Mouse (Mus musculus) kidney, embryonic 15.5 days (tissue): ENCODE results near the gene Hsd17b10. TPM values are rescaled to one million over a fixed set of nuclear protein-coding genes. Genes with fewer than 3 reads are reported as not detected.

Experiments
- ATAC-seq: fragments of 200-750 bp; cut with Nextera tagmentation; replicated peaks from 2 replicates; pipeline ENCODE4 v1.8.0; 2017; ENCODE audit warnings: moderate TSS enrichment; ENCODE audit not compliant: low FRiP score
- H3K27ac ChIP-seq: fragments of 300-500 bp; sonication (generic); 2 replicates; pipeline ENCODE4 v1.5.1; 2015; ENCODE audit warnings: mild to moderate bottlenecking, inconsistent platforms
- H3K27me3 ChIP-seq: fragments of 300-500 bp; sonication (generic); 2 replicates; pipeline ENCODE4 v1.6.1; 2015; ENCODE audit warnings: inconsistent platforms
- H3K36me3 ChIP-seq: fragments of 300-500 bp; sonication (generic); 2 replicates; pipeline ENCODE4 v1.6.1; 2015; ENCODE audit warnings: inconsistent platforms
- H3K4me1 ChIP-seq: fragments of 300-500 bp; sonication (generic); 2 replicates; pipeline ENCODE4 v1.6.1; 2015; ENCODE audit warnings: inconsistent platforms
- H3K4me2 ChIP-seq: fragments of 300-500 bp; sonication (generic); 2 replicates; pipeline ENCODE4 v1.6.1; 2015; ENCODE audit warnings: moderate library complexity, mild to moderate bottlenecking, inconsistent platforms
- H3K4me3 ChIP-seq: fragments of 300-500 bp; sonication (generic); replicated peaks from 2 replicates; pipeline ENCODE4 v1.5.1; 2015; ENCODE audit warnings: mild to moderate bottlenecking, inconsistent platforms
- H3K9ac ChIP-seq: fragments of 300-500 bp; sonication (generic); 2 replicates; pipeline ENCODE4 v1.6.1; 2015; ENCODE audit warnings: mild to moderate bottlenecking, inconsistent platforms
- H3K9me3 ChIP-seq: fragments of 300-500 bp; sonication (generic); replicated peaks from 2 replicates; pipeline ENCODE4 v1.6.1; 2016; ENCODE audit warnings: inconsistent platforms
- WGBS: fragments of 180-500 bp; shearing (Covaris S2); methylation state at CpG from one replicate; pipeline ENCODE4 v1.1.7; 2015; ENCODE audit warnings: mixed read lengths; 5-methylcytosine and 5-hydroxymethylcytosine counted together
- polyA plus RNA-seq: library from polyadenylated mRNA; unstranded; fragments of >200 nt; fragmentation: Nextera tagmentation; extraction: Ambion mirVana; gene quantifications from 2 replicates; pipeline ENCODE4 v1.2.1, GENCODE M21; 2015

Hsd17b10 gene
- polyA plus RNA-seq, 1 experiment from 2014 or later, result 226 TPM

GRCm38 (mm10) chrX:152052546-152052945 is 50.9 kb downstream of the Hsd17b10 start:
- no peak overlapping the region for H3K9ac ChIP-seq
- ATAC-seq, result no peak
- no peaks in the 10 kb centered on the region for H3K4me1 ChIP-seq
- H3K27ac ChIP-seq, result no peak overlapping the region
- WGBS, result 70% methylated on average over 3 of the region's 3 CpGs
- H3K36me3 ChIP-seq, result peaks cover 34% of the 10 kb centered on the region
- H3K4me3 ChIP-seq, result no peak overlapping the region
- no peak overlapping the region for H3K4me2 ChIP-seq
- peaks cover 55% of the 10 kb centered on the region for H3K27me3 ChIP-seq
- H3K9me3 ChIP-seq, result no peaks in the 10 kb centered on the region

Other genes starting within 250 kb of the Hsd17b10 start
- 54.8 and 58.7 TPM in 2 replicates for gene Huwe1, start 201.0 kb upstream of the Hsd17b10 start, polyA plus RNA-seq
- 3.1 and 3.5 TPM in 2 replicates for gene Ribc1, start 14.4 kb downstream of the Hsd17b10 start, polyA plus RNA-seq
- gene Smc1a, start 14.6 kb downstream of the Hsd17b10 start, polyA plus RNA-seq, result 117 and 118 TPM in 2 replicates
- gene Iqsec2, start 142.4 kb downstream of the Hsd17b10 start, polyA plus RNA-seq, result 3.9 and 5.0 TPM in 2 replicates
- 43.4 and 44.0 TPM in 2 replicates for gene Kdm5c, start 231.2 kb downstream of the Hsd17b10 start, polyA plus RNA-seq